Mouse (Mus musculus): ENCODE results near the gene Yy2.

GRCm38 (mm10) chrX:157596802-157597201, 28.0 kb upstream of the Yy2 start:
- TF ChIP-seq POLR2A (IDR thresholded peaks at IDR 0.05; ENCODE audit: low read depth, low read length) (no peak), CTCF (IDR thresholded peaks at IDR 0.05; ENCODE audit: extremely low read depth, insufficient read depth, insufficient read length, insufficient replicate concordance) (no peak)
